8 mouse cellular contexts compared by ENCODE assay signal in genomic region chr16:97535808-97536413, GRCm38 (mm10). TPM values are rescaled to one million over a fixed set of nuclear protein-coding genes. Genes with fewer than 3 reads are reported as not detected.
DNase-seq lines count a peak whose midpoint lies in the region; ATAC-seq lines count a peak whose summit lies in the region.

No protein-coding gene starts in this region.

- peak overlapping the region; percentile 53 for H3K4me2 ChIP-seq in liver, embryonic 15.5 days
- peak overlapping the region; percentile 50 for H3K4me2 ChIP-seq in stomach, embryonic 16.5 days (ENCODE audit: low read depth, low read length)

- intact Hi-C loops in heart, postnatal 36 days (cut with DNase I) = loop anchor here (5.0 kb wide), 1 partner anchor 74 kb away; the partner anchor contains the start of gene Mx1

- H3K9ac ChIP-seq in liver, embryonic 15.5 days = no peak overlapping the region
- H3K9ac ChIP-seq in stomach, embryonic 16.5 days (ENCODE audit: low read length) = peak overlapping the region; percentile 40; the same call in 1 of the 2 replicates

- DNase-seq in B cell, adult 2 months = peak; percentile 64 to 65
- peak; percentile 67 to 85 for DNase-seq in adrenal gland, postnatal 36 days
- peak; percentile 20 for DNase-seq in forelimb bud, embryonic 11.5 days (ENCODE audit: low read depth, low spot score)
- peak; percentile 73 for DNase-seq in heart, postnatal 36 days
- DNase-seq in layer of hippocampus, adult 11-12 months (ENCODE audit: low spot score) = peak; percentile 68
- peak; percentile 74 for DNase-seq in naive thymus-derived CD4-positive, alpha-beta T cell, adult 2 months (ENCODE audit: low read depth)

- WGBS in liver, embryonic 15.5 days (ENCODE audit: insufficient replicate concordance) = 13% methylated on average over 3 of the region's 3 CpGs
- WGBS in stomach, embryonic 16.5 days = 2% methylated on average over 3 of the region's 3 CpGs

- peak overlapping the region; percentile 82 for H3K27ac ChIP-seq in liver, embryonic 15.5 days (replicated peaks)
- H3K27ac ChIP-seq in stomach, embryonic 16.5 days (ENCODE audit: low read length) = peak overlapping the region; percentile 86

- H3K4me1 ChIP-seq in liver, embryonic 15.5 days (replicated peaks) = peaks cover 23% of the 10 kb centered on the region
- H3K4me1 ChIP-seq in stomach, embryonic 16.5 days (ENCODE audit: control insufficient read depth, insufficient read depth, low read length) = peaks cover 23% of the 10 kb centered on the region

- H3K27me3 ChIP-seq in liver, embryonic 15.5 days = no peaks in the 10 kb centered on the region
- no peaks in the 10 kb centered on the region for H3K27me3 ChIP-seq in stomach, embryonic 16.5 days (ENCODE audit: control insufficient read depth, insufficient read depth, low read length)

- H3K4me3 ChIP-seq in liver, embryonic 15.5 days (replicated peaks) = peak overlapping the region; percentile 25
- H3K4me3 ChIP-seq in stomach, embryonic 16.5 days (replicated peaks; ENCODE audit: low read length) = peak overlapping the region; percentile 27

- ATAC-seq in liver, embryonic 15.5 days (ENCODE audit: insufficient read depth) = peak; percentile 47
- ATAC-seq in stomach, embryonic 16.5 days (ENCODE audit: insufficient read depth, low FRiP score) = peak; percentile 71

- H3K9me3 ChIP-seq in liver, embryonic 15.5 days (replicated peaks) = no peaks in the 10 kb centered on the region
- no peaks in the 10 kb centered on the region for H3K9me3 ChIP-seq in stomach, embryonic 16.5 days (replicated peaks; ENCODE audit: control insufficient read depth, low read length)

- no peaks in the 10 kb centered on the region for H3K36me3 ChIP-seq in liver, embryonic 15.5 days (replicated peaks)
- no peaks in the 10 kb centered on the region for H3K36me3 ChIP-seq in stomach, embryonic 16.5 days (ENCODE audit: control insufficient read depth, insufficient read depth, low read length)

RNA-seq across cellular contexts. Expression of gene Fam3b, which starts 21.3 kb away (rescaled TPM):
- not detected for total RNA-seq in adrenal gland, postnatal 36 days (2021)
- total RNA-seq in heart, postnatal 36 days (2021) = not detected
- polyA plus RNA-seq in liver, embryonic 15.5 days (2015; fragmentation: Nextera tagmentation; extraction: Ambion mirVana) = not detected in 2 replicates
- 5.9 and 9.3 TPM in 2 replicates for polyA plus RNA-seq in stomach, embryonic 16.5 days (2015; fragmentation: Nextera tagmentation; extraction: Ambion mirVana)

Comparison
In these comparisons a context has a peak if more than half of its experiments do, and no peak if none do; other contexts are left out.
1. Peak in every context shown above with its lines: DNase-seq, ATAC-seq, H3K4me3 ChIP-seq and H3K27ac ChIP-seq.
2. DNase-seq: peak in every context shown above with its lines; median percentile 76 in adrenal gland, postnatal 36 days; 74 in naive thymus-derived CD4-positive, alpha-beta T cell, adult 2 months; 73 in heart, postnatal 36 days; 68 in layer of hippocampus, adult 11-12 months; 64 in B cell, adult 2 months; 20 in forelimb bud, embryonic 11.5 days.